Mouse (Mus musculus): ENCODE measurements around the gene Zbtb11. TPM values are rescaled to one million over a fixed set of nuclear protein-coding genes. Genes with fewer than 3 reads are reported as not detected.
A peak's percentile ranks its signal among the peaks of the same experiment; 100 is the strongest.
"Not testable (repeated sequence)": the region's sequence is repeated elsewhere in the genome, so short reads cannot be mapped to it uniquely, and the experiment has no call there.

Zbtb11 gene
- 10 to 100 TPM in 1 of 2 experiments, 1 to 10 TPM in 1; 8.8 to 10.4 TPM for total RNA-seq (2021)

- peak; percentile 100 for DNase-seq
Observed at GRCm38 (mm10) chr16:55973431-55974255, at the start of gene Zbtb11. Gene Zbtb11, plus strand, starts transcription at chr16:55973883.

DNA sequence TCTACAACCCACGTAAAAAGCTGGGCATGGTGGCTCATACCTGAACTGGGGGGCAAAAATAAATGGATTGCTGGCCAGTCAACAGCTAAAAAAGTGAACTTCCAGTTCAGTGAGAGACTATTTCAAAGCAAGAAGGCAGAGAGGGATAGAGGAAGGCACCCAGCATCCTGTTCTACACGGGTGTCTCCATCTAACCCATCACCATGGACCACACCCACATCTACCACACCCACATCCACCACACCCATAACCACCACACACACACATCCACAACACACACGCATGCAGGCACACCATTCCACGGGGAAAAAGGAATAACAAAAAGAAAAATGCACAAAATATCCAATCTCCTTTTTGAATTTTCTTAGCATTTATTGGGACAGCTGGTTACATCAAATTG lies 49.7 kb upstream of the Zbtb11 start:
- no peak for DNase-seq

DNA sequence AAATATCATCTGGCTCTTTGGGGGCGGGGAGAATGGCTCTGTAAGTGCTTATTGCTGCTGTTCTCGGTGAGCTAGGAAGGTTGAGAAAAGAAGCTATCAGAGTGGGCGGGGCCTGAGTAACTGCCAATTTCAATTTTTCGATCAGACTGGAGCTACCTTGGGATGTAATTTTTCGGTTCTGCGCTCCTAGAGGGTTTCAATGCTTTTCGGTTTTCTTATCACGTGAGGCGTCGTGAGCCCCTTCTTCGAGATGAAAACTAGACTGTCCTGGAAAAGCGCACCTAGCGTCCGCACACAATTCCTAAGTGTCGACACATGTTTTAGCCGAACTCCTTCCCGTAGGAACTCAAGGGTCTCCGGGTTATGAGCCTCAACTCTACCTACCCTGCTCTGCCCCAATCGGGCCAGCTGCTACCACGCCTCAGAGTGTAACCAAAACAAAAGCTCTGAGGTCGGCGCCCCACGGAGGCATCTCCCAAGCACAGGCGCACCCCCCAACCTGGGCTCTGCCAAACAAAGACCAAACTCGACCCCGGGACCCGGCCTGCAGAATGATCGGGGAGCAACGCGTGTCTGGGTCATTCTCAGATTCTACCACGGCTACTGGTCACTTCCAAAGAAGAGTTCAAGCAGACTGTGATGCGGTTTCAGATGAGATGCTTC lies 39.9 kb upstream of the Zbtb11 start:
- peak; percentile 40 for DNase-seq

DNA sequence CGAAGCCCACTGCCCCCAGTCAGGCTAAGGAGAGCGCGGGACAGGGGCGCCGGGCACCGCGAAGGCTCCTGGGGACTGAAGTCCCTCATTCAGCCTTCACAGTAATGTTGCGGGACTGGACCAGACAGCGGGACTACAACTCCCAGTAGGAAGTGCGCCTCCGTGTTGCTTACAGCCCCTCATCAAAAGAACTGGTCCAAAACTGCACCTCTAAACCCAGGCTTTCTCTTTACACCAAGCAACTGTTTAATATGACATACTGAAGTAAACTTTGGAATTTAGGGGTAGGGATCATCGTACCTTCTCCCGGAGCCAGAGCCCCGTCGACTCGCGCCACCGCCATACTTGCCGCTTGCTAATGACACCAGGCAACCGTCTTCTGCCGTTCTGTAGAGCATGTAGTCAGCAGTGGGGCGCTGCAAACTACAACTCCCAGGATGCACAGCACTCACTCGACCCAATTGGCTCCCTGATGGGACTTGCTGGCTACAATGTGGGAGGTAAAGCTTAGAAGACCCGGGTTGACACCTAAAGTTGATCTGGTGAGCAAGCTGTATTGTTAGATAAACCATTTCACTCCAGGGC lies 39.1 kb upstream of the Zbtb11 start, which contains the start of gene Cep97:
Cep97 (minus strand) TSS at position 403 of the 585 bp plus-strand sequence.
- peak; percentile 87 for DNase-seq

DNA sequence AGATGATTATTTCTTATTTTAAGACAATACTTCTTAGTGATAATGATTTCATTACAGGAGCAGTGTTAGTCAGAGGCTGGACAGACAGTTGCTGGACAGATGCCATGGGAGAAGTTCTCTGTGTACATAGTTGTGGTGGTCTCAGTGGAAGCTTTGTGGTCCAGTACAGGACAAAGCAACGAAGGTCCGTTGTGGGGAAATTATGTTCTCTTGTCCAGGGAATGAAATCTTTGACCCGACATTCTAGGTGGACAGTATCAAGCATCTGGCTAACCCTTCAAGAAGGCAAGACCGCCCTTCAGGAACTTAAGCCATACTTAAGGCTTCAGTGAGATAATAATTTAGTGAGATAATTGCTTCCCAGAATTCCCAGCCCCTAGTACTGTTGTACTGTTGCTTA lies 34.9 kb upstream of the Zbtb11 start:
- no peak for DNase-seq

DNA sequence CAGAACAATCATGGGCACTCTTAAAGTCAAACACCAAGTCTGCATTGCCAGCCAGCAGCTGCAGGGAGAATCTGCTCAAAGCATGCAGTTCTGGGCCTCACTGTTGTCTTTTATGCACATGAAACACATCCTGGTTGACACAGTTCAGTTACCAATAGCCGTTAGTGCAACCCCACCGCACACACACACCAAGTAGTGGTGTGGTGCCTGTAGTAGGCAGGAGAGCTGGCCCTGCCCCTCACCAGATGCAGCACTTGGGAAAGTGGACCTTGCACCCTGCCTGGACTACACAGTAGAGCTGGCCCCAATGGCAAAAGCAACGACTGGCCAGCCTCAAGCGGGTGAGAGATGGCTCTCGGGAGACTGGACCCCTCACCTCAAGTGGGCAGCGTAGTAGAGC lies 34.0 kb upstream of the Zbtb11 start:
- DNase-seq, result no peak

- no peak for DNase-seq
Observed at GRCm38 (mm10) chr16:55940781-55941180, 32.9 kb upstream of the Zbtb11 start.

DNA sequence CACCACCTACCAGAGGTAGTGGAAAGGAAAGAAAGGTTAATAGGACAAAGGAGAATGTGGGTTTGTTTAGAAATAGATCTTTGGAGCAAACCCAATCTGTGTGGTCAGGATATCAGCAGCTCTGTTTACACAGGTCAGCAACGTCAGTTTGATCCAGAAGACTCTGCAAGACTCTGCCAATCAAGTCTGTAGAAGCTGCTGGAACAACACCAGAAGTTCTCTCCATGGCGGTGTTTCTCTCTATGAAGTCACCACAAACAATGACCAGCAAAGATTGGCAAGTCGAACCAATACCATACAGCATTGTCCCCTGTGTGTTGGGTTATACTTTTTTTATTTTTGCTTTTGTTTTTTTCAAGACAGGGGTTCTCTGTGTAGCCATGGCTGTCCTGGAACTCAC lies 26.4 kb upstream of the Zbtb11 start:
- no peak for DNase-seq

- DNase-seq, result not testable (repeated sequence)
Observed at GRCm38 (mm10) chr16:55947876-55948410, 25.7 kb upstream of the Zbtb11 start.

- DNase-seq, result peak; percentile 18
Observed at GRCm38 (mm10) chr16:55948963-55949362, 24.7 kb upstream of the Zbtb11 start.

DNA sequence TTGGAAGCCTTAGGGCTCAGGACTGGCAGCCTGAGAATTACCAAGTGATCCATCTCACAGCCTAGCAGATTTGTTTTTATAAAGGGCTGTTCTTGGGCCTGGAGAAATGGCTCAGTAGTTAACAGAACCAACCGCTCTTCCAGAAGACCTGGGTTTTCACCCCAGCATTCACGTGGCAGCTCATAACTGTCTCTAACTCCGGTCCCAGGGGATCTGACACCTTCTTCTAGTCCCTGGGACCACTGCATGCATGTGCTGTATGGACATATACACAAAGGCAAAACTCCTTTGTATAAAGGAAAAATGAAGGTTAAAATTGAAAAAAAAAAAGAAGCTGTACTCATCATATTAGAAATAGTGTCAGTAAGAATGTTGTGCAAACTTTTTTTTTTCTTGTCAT lies 23.2 kb upstream of the Zbtb11 start:
- DNase-seq, result no peak

DNA sequence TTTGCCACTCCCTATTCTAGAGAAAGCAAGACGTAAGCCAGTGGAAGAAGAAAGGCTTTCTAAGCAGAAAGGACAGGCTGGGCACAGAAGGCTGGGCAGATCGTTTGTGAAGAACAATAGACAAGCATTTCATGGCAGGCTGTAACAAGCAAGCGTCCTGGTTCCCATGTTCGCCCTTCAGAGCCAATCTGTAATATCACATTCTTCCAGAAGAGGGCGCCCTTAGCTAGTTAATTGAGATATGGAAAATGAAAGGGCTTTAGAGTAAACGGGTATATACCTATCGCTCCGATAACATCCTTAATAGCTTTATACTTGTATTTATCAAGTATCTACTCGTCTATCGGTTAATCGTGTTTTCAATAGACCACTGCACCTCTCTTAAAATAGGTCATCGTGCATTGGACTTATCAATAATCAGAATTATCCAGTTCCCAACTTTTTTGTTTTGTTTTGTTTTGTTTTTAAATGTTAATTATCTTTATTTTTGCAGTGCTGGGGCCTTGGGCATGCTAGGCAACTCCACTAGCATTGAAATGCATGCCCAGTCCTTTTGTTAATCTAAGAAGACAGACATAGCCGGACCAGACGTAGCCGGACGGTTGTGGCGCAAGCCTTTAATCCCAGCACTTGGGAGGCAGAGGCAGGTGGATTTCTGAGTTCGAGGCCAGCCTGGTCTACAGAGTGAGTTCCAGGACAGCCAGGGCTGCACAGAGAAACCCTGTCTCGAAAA lies 22.6 kb upstream of the Zbtb11 start:
- peak; percentile 84 for DNase-seq

DNA sequence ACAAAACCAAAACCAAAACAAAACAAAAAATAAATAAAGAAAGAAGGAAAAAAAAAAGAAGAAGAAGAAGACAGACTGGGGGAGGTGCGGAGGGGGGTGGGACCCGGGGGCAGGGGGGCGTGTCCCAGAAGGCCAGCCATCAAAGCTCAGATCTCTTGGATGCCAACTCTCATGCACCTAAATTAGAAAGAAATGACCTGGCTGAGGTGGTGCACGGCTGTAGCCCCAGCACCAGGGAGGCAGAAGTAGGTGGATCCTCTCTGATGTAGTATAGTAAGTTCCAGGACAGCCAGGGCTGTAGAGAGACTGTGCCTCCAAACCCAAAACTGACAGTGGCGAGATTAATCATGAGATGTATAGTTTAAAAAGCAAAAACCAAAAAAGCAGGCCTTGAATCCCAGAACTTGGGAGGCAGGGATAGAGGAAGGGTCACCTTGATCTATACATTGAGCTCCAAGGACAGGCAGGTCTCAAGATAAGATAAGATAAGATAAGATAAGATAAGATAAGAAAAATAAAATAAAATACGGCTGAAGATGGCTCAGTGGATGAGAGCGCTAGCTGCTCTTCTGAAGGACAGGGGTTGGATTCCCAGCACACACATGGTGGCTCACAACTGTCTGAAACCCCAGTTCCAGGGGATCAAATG lies 21.9 kb upstream of the Zbtb11 start:
- DNase-seq, result no peak

DNA sequence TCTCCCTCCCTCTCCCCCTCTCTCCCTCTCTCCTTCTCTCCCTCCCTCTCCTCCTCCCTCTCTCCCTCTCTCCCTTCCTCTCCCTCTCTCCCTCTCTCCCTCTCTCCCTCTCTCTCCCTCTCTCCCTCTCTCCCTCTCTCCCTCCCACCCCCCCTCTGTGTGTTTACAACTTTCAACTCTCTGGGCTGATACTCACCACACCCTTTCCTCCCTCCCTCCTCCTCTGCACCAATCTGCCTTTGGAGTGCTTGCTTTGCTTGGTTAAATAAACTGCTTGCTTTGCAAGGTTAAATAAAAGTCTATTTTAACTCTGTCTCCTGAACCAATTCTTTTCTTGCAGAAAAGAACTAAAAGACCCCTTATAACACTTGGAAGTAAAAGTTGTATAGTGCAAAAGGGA lies 20.9 kb upstream of the Zbtb11 start:
- DNase-seq, result no peak

GRCm38 (mm10) chr16:55954196-55954595 lies 19.5 kb upstream of the Zbtb11 start:
- not testable (repeated sequence) for DNase-seq

- DNase-seq, result not testable (repeated sequence)
Observed at GRCm38 (mm10) chr16:55963068-55963467, 10.6 kb upstream of the Zbtb11 start.

DNA sequence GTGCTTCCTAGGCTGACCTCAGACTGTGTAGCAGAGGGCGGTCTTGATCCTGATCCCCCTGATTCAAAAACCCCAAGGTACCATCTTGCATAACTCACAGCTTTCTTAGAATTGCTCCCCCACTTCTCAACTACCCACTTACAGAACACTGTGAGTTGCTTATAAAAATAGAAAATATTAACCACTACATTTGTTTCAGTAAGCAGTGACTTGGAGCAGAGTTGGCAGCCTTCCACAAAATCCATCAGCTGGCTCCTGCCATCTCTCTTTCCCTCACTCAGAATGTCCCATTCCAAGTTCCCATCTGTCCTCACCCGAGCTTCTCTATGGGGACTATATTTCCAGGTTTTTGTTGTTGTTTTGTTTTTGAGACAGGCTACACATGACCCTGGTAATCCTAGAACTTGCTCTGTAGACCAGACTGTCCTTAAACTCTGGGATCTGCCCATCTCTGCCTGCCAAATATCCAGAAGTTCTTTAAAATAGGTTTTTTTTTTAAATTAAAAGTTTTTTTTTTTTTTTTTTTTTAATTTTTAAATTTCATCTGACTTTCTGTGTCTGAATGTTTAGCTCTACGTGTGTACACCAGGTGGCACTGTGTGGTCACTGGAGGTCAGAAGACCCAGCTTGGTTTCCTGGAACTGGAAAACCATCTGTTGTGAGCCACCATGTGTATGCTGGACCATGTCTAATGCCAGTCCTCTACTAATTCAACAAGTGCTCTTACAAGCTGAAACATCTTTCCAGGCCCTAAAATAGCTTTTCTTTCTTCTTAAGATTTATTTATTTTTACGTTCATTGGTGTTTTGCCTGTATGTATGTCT lies 9.3 kb upstream of the Zbtb11 start:
- peak; percentile 46 for DNase-seq

DNA sequence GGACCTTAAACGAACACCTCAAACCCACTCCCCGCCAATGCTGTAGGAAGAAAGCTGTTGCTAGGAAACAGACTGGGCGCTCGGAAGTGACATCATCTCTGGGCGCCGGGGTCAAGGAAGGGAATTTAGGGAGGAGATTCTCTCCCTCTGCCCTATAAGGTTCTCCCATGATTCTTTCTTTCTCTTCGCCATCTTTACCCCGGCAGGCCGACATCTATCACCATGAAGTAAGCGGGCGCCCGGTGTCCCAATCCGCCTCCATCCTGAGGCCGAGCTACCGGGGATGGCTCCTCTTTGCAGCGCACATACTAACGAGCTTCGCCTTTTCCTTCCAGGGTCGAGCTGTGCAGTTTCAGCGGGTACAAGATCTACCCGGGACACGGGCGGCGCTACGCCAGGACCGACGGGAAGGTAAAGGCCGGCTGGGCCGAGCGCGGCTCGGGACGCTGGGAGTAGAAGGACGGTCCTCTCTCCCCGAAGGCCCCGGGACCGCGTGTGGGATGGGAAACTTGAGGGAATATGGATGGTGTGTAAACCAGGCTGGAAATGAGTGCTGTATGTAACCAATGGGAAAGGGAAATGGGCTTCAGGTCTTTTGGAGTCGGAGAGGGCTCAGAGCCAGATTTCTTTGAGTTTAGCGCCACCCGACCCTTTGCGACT lies 7.3 kb upstream of the Zbtb11 start, which contains the start of gene Rpl24:
Rpl24 (plus strand) TSS at position 64 of the 660 bp plus-strand sequence.
- DNase-seq, result peak; percentile 95

- no peak for DNase-seq
Observed at GRCm38 (mm10) chr16:55967221-55967620, 6.5 kb upstream of the Zbtb11 start.

- peak; percentile 66 for DNase-seq
Observed at GRCm38 (mm10) chr16:55969147-55969546, 4.5 kb upstream of the Zbtb11 start.

Data from heart, postnatal 4 days (tissue).